Mouse (Mus musculus): Measurements from ENCODE around the gene Thtpa.

DNA sequence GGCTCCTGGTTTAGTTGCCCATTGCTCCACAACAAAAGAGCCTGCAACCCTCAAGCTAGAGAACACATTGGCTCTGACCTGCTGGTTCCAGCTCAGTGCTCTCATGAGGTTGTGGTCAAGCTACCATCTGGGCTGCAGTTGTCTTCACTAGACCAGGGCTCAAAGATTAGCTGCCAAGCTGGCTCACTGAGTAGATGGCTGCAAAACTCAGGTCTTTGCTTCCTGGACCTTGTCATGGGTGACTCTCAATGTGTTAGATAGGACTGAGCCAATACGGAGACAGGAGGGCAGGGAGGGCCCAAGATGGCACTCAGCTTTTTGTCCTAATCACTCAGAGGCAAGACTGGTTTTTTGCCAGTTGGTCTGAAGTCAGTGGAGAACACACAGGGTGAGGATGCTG lies 51.7 kb downstream of the Thtpa start:
- TF ChIP-seq TAL1 (IDR thresholded peaks at IDR 0.05; ENCODE audit: low read length), result no peak
- no peak for TF ChIP-seq GATA1 (IDR thresholded peaks at IDR 0.05; ENCODE audit: low read length)

All from erythroblast, embryonic 14.5 days (primary cell).